Mouse (Mus musculus) embryonic facial prominence, embryonic 10.5 days (tissue): Measurements from ENCODE around the gene Smurf1. TPM values are rescaled to one million over a fixed set of nuclear protein-coding genes. Genes with fewer than 3 reads are reported as not detected.

Experiments used
- DNase-seq: peaks from one replicate; pipeline ENCODE4 v3.0.0-alpha.2; 2017; ENCODE audit warnings: low spot score
- H3K27ac ChIP-seq: fragments of 300-500 bp; sonication (generic); replicated peaks from 2 replicates; pipeline ENCODE4 v1.5.1; 2016; ENCODE audit warnings: mild to moderate bottlenecking
- H3K27me3 ChIP-seq: fragments of 300-500 bp; sonication (generic); replicated peaks from 2 replicates; pipeline ENCODE4 v1.6.1; 2016; ENCODE audit warnings: low read depth, mild to moderate bottlenecking; ENCODE audit not compliant: poor library complexity, severe bottlenecking
- H3K36me3 ChIP-seq: fragments of 300-500 bp; sonication (generic); replicated peaks from 2 replicates; pipeline ENCODE4 v1.6.1; 2016; ENCODE audit warnings: mild to moderate bottlenecking, moderate library complexity
- H3K4me1 ChIP-seq: fragments of 300-500 bp; sonication (generic); 2 replicates; pipeline ENCODE4 v1.6.1; 2016
- H3K4me3 ChIP-seq: fragments of 300-500 bp; sonication (generic); 2 replicates; pipeline ENCODE4 v1.5.1; 2016; ENCODE audit warnings: mild to moderate bottlenecking, moderate library complexity
- H3K9me3 ChIP-seq: fragments of 300-500 bp; sonication (generic); 2 replicates; pipeline ENCODE4 v1.6.1; 2016; ENCODE audit warnings: mild to moderate bottlenecking
- WGBS: fragments of 180-500 bp; shearing (Covaris S2); methylation state at CpG from one replicate; pipeline ENCODE4 v1.1.7; 2016; 5-methylcytosine and 5-hydroxymethylcytosine counted together
- polyA plus RNA-seq: library from polyadenylated mRNA; unstranded; fragments of >200 nt; fragmentation: Nextera tagmentation; extraction: Ambion mirVana; gene quantifications from 2 replicates; pipeline ENCODE4 v1.2.1, GENCODE M21; 2016

Gene Smurf1
- polyA plus RNA-seq, 1 experiment from 2014 or later: 14.5 TPM

GRCm38 (mm10) chr5:144984839-144985238 is 19.2 kb upstream of the Smurf1 start:
- no peak overlapping the region for H3K4me3 ChIP-seq
- H3K27ac ChIP-seq: no peak overlapping the region
- no peak for DNase-seq
- 93% methylated on average over 5 of the region's 5 CpGs for WGBS
- H3K9me3 ChIP-seq: peaks cover 22% of the 10 kb centered on the region
- H3K36me3 ChIP-seq: no peaks in the 10 kb centered on the region
- H3K27me3 ChIP-seq: no peaks in the 10 kb centered on the region
- no peaks in the 10 kb centered on the region for H3K4me1 ChIP-seq

- H3K4me3 ChIP-seq: no peak overlapping the region
- H3K9me3 ChIP-seq: peaks cover 22% of the 10 kb centered on the region
- 0 out of 2 replicates have a peak, but pooled peaks cover 4% of the 10 kb centered on the region for H3K4me1 ChIP-seq
- DNase-seq: no peak
- no peaks in the 10 kb centered on the region for H3K27me3 ChIP-seq
- 92% methylated on average over 3 of the region's 3 CpGs for WGBS
- H3K36me3 ChIP-seq: no peaks in the 10 kb centered on the region
- H3K27ac ChIP-seq: no peak overlapping the region
Measured at GRCm38 (mm10) chr5:144983227-144983626, 17.6 kb upstream of the Smurf1 start.

GRCm38 (mm10) chr5:144979110-144979509 is 13.5 kb upstream of the Smurf1 start:
- no peak for DNase-seq
- Histone ChIP-seq H3K4me1 (0 out of 2 replicates have a peak, but pooled peaks cover 4% of the 10 kb centered on the region), H3K36me3 (no peaks in the 10 kb centered on the region), H3K9me3 (peaks cover 14% of the 10 kb centered on the region), H3K4me3 (no peak overlapping the region), H3K27me3 (no peaks in the 10 kb centered on the region), H3K27ac (no peak overlapping the region)
- 81% methylated on average over 6 of the region's 6 CpGs for WGBS

- 73% methylated on average over 10 of the region's 10 CpGs for WGBS
- Histone ChIP-seq H3K9me3 (peaks cover 10% of the 10 kb centered on the region), H3K36me3 (no peaks in the 10 kb centered on the region), H3K27me3 (no peaks in the 10 kb centered on the region), H3K4me3 (no peak overlapping the region), H3K27ac (no peak overlapping the region), H3K4me1 (0 out of 2 replicates have a peak, but pooled peaks cover 4% of the 10 kb centered on the region)
- no peak for DNase-seq
Measured at GRCm38 (mm10) chr5:144978533-144979107, 13.0 kb upstream of the Smurf1 start.

- DNase-seq: no peak
- Histone ChIP-seq H3K36me3 (no peaks in the 10 kb centered on the region), H3K4me3 (no peak overlapping the region), H3K27ac (no peak overlapping the region), H3K4me1 (peaks cover 4% of the 10 kb centered on the region), H3K9me3 (no peaks in the 10 kb centered on the region), H3K27me3 (peaks cover 18% of the 10 kb centered on the region)
- 86% methylated on average over 3 of the region's 3 CpGs for WGBS
Measured at GRCm38 (mm10) chr5:144971266-144971665, 5.6 kb upstream of the Smurf1 start.

- 3% methylated on average over 48 of the region's 56 CpGs for WGBS
- DNase-seq: peak; percentile 96
- H3K4me1 ChIP-seq: peaks cover 32% of the 10 kb centered on the region
- H3K4me3 ChIP-seq: peak overlapping the region; percentile 86
- H3K27me3 ChIP-seq: peaks cover 18% of the 10 kb centered on the region
- H3K36me3 ChIP-seq: no peaks in the 10 kb centered on the region
- H3K9me3 ChIP-seq: no peaks in the 10 kb centered on the region
- peak overlapping the region; percentile 94 for H3K27ac ChIP-seq
Measured at GRCm38 (mm10) chr5:144964872-144965638, 592 bp downstream of the Smurf1 start.

- Histone ChIP-seq H3K9me3 (no peaks in the 10 kb centered on the region), H3K36me3 (no peaks in the 10 kb centered on the region), H3K27ac (peak overlapping the region; percentile 94; the same call in 1 of the 2 replicates), H3K4me1 (peaks cover 33% of the 10 kb centered on the region), H3K4me3 (peak overlapping the region; percentile 86), H3K27me3 (peaks cover 18% of the 10 kb centered on the region)
- no peak for DNase-seq
- WGBS: 26% methylated on average over 8 of the region's 8 CpGs
Measured at GRCm38 (mm10) chr5:144964465-144964864, 1.2 kb downstream of the Smurf1 start.

GRCm38 (mm10) chr5:144963817-144964261 is 1.8 kb downstream of the Smurf1 start:
- peak overlapping the region; percentile 41 for H3K27ac ChIP-seq
- peak overlapping the region; percentile 86 for H3K4me3 ChIP-seq
- peak; percentile 72 for DNase-seq
- H3K27me3 ChIP-seq: peaks cover 18% of the 10 kb centered on the region
- 6% methylated on average over 13 of the region's 13 CpGs for WGBS
- peaks cover 38% of the 10 kb centered on the region for H3K4me1 ChIP-seq
- H3K9me3 ChIP-seq: no peaks in the 10 kb centered on the region
- no peaks in the 10 kb centered on the region for H3K36me3 ChIP-seq

GRCm38 (mm10) chr5:144963401-144963800 is 2.2 kb downstream of the Smurf1 start:
- Histone ChIP-seq H3K4me1 (peaks cover 42% of the 10 kb centered on the region), H3K27me3 (peaks cover 18% of the 10 kb centered on the region), H3K36me3 (no peaks in the 10 kb centered on the region), H3K9me3 (no peaks in the 10 kb centered on the region), H3K27ac (peak overlapping the region; percentile 41), H3K4me3 (peak overlapping the region; percentile 86)
- DNase-seq: no peak
- WGBS: 56% methylated on average over 3 of the region's 3 CpGs

- DNase-seq: no peak
- WGBS: 89% methylated on average over 9 of the region's 9 CpGs
- H3K27me3 ChIP-seq: no peaks in the 10 kb centered on the region
- H3K4me1 ChIP-seq: peaks cover 25% of the 10 kb centered on the region
- no peaks in the 10 kb centered on the region for H3K36me3 ChIP-seq
- no peak overlapping the region for H3K27ac ChIP-seq
- no peaks in the 10 kb centered on the region for H3K9me3 ChIP-seq
- no peak overlapping the region for H3K4me3 ChIP-seq
Measured at GRCm38 (mm10) chr5:144958271-144958670, 7.4 kb downstream of the Smurf1 start.

GRCm38 (mm10) chr5:144954432-144954831 is 11.2 kb downstream of the Smurf1 start:
- H3K9me3 ChIP-seq: no peaks in the 10 kb centered on the region
- no peak overlapping the region for H3K4me3 ChIP-seq
- 91% methylated on average over 7 of the region's 7 CpGs for WGBS
- H3K36me3 ChIP-seq: no peaks in the 10 kb centered on the region
- H3K4me1 ChIP-seq: peaks cover 28% of the 10 kb centered on the region
- no peaks in the 10 kb centered on the region for H3K27me3 ChIP-seq
- DNase-seq: no peak
- H3K27ac ChIP-seq: no peak overlapping the region

GRCm38 (mm10) chr5:144952592-144952991 is 13.1 kb downstream of the Smurf1 start:
- WGBS: 80% methylated on average over 2 of the region's 2 CpGs
- H3K4me3 ChIP-seq: no peak overlapping the region
- H3K27ac ChIP-seq: no peak overlapping the region
- no peaks in the 10 kb centered on the region for H3K27me3 ChIP-seq
- peaks cover 25% of the 10 kb centered on the region for H3K4me1 ChIP-seq
- DNase-seq: no peak
- H3K9me3 ChIP-seq: no peaks in the 10 kb centered on the region
- no peaks in the 10 kb centered on the region for H3K36me3 ChIP-seq
